Mouse (Mus musculus) heart, postnatal 10 days (tissue): Measurements from ENCODE around the gene Ndufa3. TPM values are rescaled to one million over a fixed set of nuclear protein-coding genes. Genes with fewer than 3 reads are reported as not detected.
A peak's percentile ranks its signal among the peaks of the same experiment; 100 is the strongest.

Experiments used
- DNase-seq, 2 experiments: peaks; one replicate each; pipeline ENCODE4 v3.0.0; 2021
- intact Hi-C: fragments of 180-260 bp; cut with DNase I; formaldehyde crosslinking; loops from one replicate; pipeline ENCODE4 v1.15.1; 2025
- microRNA-seq, 2 experiments: library from miRNA; unstranded; fragments of <30 nt; microRNA quantifications; one replicate each; pipeline ENCODE4 v1.2.0; 2022
- total RNA-seq, 2 experiments: library from RNA; stranded (reverse); gene quantifications; 2 replicates each; pipeline ENCODE4 v1.2.3; 2021

Ndufa3 gene
- total RNA-seq, 2 experiments from 2014 or later = 1,653 to 1,740 TPM

DNA sequence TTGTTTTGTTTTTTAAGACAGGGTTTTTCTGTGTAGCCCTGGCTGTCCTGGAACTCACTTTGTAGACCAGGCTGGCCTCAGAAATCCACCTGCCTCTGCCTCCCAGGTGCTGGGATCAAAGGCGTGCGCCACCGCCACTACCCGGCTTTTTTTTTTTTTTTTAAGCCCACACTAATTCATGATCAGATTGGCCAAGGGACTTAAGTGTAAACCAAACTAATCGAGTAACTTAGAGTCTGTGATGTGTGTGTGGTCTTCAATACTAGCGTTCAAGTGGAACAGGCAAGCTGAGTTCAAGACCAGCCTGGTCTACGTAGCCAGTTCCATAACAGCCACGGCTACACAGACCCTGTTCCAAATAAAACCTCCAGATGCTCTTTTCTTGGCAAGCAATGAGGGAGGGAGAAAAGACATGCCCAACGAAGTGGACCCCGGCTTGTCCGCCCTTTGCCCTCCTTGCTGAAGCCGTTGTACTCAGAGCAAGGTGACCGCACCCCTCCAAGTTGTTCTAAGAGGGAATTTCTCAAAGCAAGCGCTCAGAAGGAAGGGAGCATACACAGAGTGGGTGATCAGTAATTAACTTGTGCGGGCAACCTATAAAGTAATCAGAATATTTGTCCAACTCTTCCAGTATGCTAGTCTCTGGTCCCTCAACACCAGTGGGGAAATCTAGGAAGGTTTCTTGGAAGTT, 47.5 kb downstream of the Ndufa3 start:
- DNase-seq = no peak
- intact Hi-C loops = loop anchor here (5.0 to 10.0 kb wide), 2 partner anchors 38 to 810 kb away; partner anchors contain the start of gene Rps9

DNA sequence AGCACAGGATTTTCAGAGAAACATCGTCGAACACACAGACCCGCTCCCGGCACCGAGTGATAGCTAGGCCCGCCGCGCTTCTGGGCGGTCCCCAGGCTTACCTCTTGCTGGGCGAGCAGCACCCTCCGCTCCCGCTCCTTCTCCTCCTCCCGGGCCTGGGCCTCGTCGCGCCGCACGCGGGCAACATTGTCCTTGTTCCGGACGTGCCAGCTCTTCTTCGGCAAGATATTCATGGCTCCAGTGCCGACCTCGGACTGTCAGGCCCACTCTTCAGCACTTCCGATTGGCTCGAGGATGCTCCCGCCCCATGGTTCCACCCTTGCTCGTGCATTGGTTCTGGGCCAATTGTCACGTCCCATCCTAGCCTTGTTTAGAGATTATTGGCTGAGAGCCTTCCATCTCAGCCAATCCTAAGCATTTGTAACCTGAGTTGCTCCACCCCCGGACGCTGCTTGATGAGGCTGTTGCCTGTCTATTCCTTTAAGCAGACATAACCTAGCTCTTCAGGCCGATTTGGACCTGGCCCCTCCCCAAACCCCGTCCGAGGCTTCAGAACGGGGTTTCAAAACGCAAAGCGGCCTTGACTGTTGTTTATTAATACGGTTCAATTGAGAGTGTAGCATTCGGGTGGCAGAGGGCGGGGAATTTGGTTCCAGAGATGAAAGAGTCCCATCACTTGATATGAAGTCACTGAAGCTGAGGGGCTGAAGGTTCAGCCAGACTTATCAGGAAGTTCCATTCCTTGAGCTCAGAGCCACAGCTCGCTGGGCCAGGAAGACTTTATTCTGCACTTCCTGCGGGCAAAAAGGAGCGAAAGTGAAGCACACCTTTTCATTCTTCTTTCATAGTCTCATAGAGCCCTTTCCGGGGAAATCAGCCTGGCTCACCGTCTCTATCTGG, 48.3 kb downstream of the Ndufa3 start, which contains the start of gene Leng1:
Gene Leng1, minus strand, starts transcription at position 626 of the 900 bp plus-strand sequence.
- intact Hi-C loops = loop anchor here (5.0 to 10.0 kb wide), 2 partner anchors 37 to 809 kb away; partner anchors contain the start of gene Rps9
- DNase-seq = peak; percentile 98 to 99

DNA sequence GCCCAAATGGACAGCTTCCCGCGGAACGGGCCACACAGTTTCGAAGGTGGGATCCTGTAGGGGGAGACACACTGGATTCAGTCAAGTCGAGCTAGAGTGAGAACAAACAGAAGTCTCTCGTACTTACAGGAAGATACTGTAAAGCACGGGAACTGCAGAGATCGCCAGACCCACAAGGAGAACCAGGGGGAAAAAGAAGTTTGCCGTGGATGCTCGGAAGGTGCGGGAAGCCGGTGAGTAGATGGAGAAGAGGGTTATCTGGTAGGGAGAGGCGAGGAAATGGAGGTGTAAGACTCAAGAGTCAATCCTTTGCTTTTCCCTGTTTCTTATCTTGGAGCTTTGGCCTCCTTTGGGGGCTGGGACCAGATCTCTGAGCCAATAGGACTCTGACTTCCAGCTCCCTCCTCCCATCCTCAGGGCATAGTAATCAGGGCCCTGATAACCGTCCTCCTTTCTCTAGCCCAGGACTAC, 49.8 kb downstream of the Ndufa3 start:
- DNase-seq = peak in 1 of 2 experiments; percentile 32
- intact Hi-C loops = loop anchor here (5.0 to 10.0 kb wide), 2 partner anchors 35 to 808 kb away; partner anchors contain the start of gene Rps9

Small RNA genes within 50 kb of the gene (microRNA-seq; reads per million reads assigned to microRNA genes)
- gene Gm25100 (0 reads per million in 2 experiments), gene Mir3572 (3.6 to 5.2 reads per million in 2 experiments)

Other genes starting within 250 kb of the Ndufa3 start
- gene Cacng8, start 226.7 kb upstream of the Ndufa3 start, total RNA-seq = not detected
- 1 to 10 TPM; 1.9 to 2.0 TPM for gene Cacng6, start 193.2 kb upstream of the Ndufa3 start, total RNA-seq
- not detected for gene Tarm1, start 114.7 kb upstream of the Ndufa3 start, total RNA-seq
- under 1 TPM; 0.24 to 0.27 TPM for gene Oscar, start 1.2 kb upstream of the Ndufa3 start, total RNA-seq
- gene Tfpt, start 12.6 kb downstream of the Ndufa3 start, total RNA-seq = 10 to 100 TPM; 20.3 to 29.9 TPM
- gene Prpf31, start 12.6 kb downstream of the Ndufa3 start, total RNA-seq = 10 to 100 TPM; 33.1 to 33.4 TPM
- gene Cnot3, start 27.9 kb downstream of the Ndufa3 start, total RNA-seq = 10 to 100 TPM; 36.4 to 40.0 TPM
- 10 to 100 TPM in 1 of 2 experiments, 1 to 10 TPM in 1; 6.7 to 10.4 TPM for gene Leng1, start 48.5 kb downstream of the Ndufa3 start, total RNA-seq
- 1 to 10 TPM; 1.5 to 2.1 TPM for gene Tmc4, start 60.2 kb downstream of the Ndufa3 start, total RNA-seq
- 100 to 1,000 TPM; 106 to 107 TPM for gene Tsen34, start 75.5 kb downstream of the Ndufa3 start, total RNA-seq
- 10 to 100 TPM; 25.7 to 28.9 TPM for gene Mboat7, start 76.2 kb downstream of the Ndufa3 start, total RNA-seq
- gene Rps9, start 86.6 kb downstream of the Ndufa3 start, total RNA-seq = 100 to 1,000 TPM; 812 to 873 TPM
- 1 to 10 TPM in 1 of 2 experiments, under 1 TPM in 1; 0.67 to 1.4 TPM for gene Pirb, start 103.0 kb downstream of the Ndufa3 start, total RNA-seq
- under 1 TPM in 1 of 2 experiments, not detected in 1; 0.24 TPM for gene Gm15448, start 208.3 kb downstream of the Ndufa3 start, total RNA-seq
- under 1 TPM in 1 of 2 experiments, not detected in 1; 0.19 TPM for gene Pira2, start 227.7 kb downstream of the Ndufa3 start, total RNA-seq